Mouse (Mus musculus): Measurements from ENCODE around the gene Gps2. TPM values are rescaled to one million over a fixed set of nuclear protein-coding genes. Genes with fewer than 3 reads are reported as not detected.

The Gps2 gene
- polyA plus RNA-seq, 1 experiment from 2014 or later = 87.0 TPM

DNA sequence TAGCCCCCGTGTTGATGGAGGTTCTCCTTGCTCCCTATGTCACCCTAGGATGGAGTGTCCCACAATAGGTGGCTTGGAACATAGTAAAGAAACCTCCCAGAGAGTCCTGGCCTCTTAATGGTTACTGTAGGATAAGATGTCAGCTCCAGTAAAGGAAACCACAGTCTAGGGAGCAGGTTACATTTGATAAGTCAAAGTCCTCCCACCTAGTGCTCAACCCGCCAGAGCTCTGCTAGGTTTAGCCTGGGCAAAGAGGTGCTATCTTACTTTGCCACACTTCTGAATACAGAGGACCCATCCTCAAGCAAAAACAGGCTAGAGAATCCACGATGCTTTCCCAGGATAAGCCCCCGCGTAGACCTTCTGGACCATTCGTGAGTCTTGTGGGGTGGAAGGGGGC, 34.7 kb upstream of the Gps2 start:
- WGBS = 91% methylated on average over 6 of the region's 6 CpGs
- ATAC-seq = no peak

DNA sequence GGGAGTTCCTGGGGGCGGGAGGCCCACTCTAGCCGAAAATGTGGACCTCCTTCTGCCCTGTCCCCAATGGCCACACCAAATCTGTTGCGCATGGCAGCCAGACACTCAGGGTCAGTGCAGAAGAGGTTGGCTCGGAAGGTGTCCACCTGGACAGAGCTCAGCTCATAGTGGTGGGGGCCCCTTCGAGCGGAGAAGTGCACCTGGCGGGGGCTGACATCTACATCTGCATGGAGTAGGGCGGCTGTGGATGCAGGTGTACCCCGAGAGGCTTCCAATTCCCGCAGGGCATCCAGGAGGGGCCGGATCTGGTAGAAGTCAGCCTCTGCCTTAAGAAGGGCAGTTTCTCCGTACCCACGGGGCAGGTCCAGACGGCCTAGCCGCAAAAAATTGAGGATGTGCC, 34.0 kb upstream of the Gps2 start:
- Histone ChIP-seq H3K4me3 (replicated peaks) (0 out of 2 replicates have a peak overlapping the region, but pooled peaks have one; percentile 3), H3K27me3 (peaks cover 25% of the 10 kb centered on the region), H3K9ac (replicated peaks) (no peak overlapping the region), H3K9me3 (no peaks in the 10 kb centered on the region), H3K36me3 (no peaks in the 10 kb centered on the region), H3K4me1 (replicated peaks) (peaks cover 34% of the 10 kb centered on the region), H3K4me2 (replicated peaks) (peak overlapping the region; percentile 65; the same call in 1 of the 2 replicates), H3K27ac (no peak overlapping the region)
- WGBS = 59% methylated on average over 15 of the region's 15 CpGs
- ATAC-seq = no peak

More for the DNA sequence above, 34.7 kb upstream of the Gps2 start:
- Histone ChIP-seq H3K27me3 (peaks cover 25% of the 10 kb centered on the region), H3K9me3 (no peaks in the 10 kb centered on the region), H3K27ac (no peak overlapping the region), H3K9ac (replicated peaks) (no peak overlapping the region), H3K4me1 (replicated peaks) (peaks cover 34% of the 10 kb centered on the region), H3K4me3 (replicated peaks) (no peak overlapping the region), H3K4me2 (replicated peaks) (0 out of 2 replicates have a peak overlapping the region, but pooled peaks have one; percentile 2), H3K36me3 (no peaks in the 10 kb centered on the region)

GRCm38 (mm10) chr11:69880506-69880852, 33.2 kb upstream of the Gps2 start:
- no peaks in the 10 kb centered on the region for H3K9me3 ChIP-seq
- peak overlapping the region; percentile 44 for H3K4me3 ChIP-seq (replicated peaks)
- H3K4me2 ChIP-seq (replicated peaks) = peak overlapping the region; percentile 65
- peaks cover 25% of the 10 kb centered on the region for H3K27me3 ChIP-seq
- H3K9ac ChIP-seq (replicated peaks) = peak overlapping the region; percentile 61
- peak; percentile 35 for ATAC-seq
- no peaks in the 10 kb centered on the region for H3K36me3 ChIP-seq
- under 1% methylated on average over 18 of the region's 18 CpGs for WGBS
- peaks cover 34% of the 10 kb centered on the region for H3K4me1 ChIP-seq (replicated peaks)
- no peak overlapping the region for H3K27ac ChIP-seq

DNA sequence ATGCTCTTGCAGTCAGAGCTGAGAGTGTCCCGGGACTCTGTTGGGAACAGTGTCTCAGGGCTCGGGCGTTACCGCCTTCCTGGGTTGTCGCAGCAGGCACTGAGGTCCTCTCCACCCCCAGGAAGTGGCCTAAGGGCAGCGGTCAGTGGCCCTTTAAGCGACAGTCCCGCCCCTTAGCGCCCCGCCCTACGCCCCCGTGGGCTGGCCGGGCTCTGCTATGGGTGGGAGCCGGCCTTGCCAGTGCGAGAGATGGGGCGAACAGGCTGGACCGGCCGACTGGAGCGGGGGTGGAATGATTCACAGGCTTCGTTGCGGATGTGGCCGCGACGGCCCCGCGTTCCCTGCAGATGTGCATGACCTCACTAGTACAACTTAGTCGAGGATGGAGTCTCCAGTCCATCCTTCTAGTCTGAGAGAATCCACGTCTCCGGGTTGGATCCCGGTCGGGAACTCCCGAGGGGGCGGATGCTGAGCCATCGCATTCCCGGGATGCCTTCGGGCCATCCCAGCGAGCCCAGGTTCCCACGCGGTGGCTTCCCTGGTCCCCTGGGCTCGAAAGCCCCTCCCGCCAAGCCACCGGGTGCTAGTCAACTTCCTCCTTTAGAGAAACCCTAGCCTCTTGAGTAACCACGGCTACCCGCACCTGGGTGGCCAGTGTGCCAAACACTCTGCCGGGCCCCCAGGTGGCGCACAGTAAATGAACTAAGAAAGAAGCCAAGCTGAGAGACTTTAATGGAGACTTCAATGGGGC, 32.7 kb upstream of the Gps2 start, which contains the start of gene Kctd11:
Gene Kctd11, minus strand, starts transcription at position 554 of the 751 bp plus-strand sequence.
- under 1% methylated on average over 46 of the region's 46 CpGs for WGBS
- peak; percentile 80 for ATAC-seq
- Histone ChIP-seq H3K36me3 (no peaks in the 10 kb centered on the region), H3K27ac (no peak within 1 kb of the TSS), H3K27me3 (peaks cover 25% of the 10 kb centered on the region), H3K4me1 (replicated peaks) (peaks cover 34% of the 10 kb centered on the region), H3K9me3 (no peaks in the 10 kb centered on the region), H3K4me3 (replicated peaks) (peak within 1 kb of the TSS; percentile 44), H3K4me2 (replicated peaks) (peak within 1 kb of the TSS; percentile 65), H3K9ac (replicated peaks) (peak within 1 kb of the TSS; percentile 61)

DNA sequence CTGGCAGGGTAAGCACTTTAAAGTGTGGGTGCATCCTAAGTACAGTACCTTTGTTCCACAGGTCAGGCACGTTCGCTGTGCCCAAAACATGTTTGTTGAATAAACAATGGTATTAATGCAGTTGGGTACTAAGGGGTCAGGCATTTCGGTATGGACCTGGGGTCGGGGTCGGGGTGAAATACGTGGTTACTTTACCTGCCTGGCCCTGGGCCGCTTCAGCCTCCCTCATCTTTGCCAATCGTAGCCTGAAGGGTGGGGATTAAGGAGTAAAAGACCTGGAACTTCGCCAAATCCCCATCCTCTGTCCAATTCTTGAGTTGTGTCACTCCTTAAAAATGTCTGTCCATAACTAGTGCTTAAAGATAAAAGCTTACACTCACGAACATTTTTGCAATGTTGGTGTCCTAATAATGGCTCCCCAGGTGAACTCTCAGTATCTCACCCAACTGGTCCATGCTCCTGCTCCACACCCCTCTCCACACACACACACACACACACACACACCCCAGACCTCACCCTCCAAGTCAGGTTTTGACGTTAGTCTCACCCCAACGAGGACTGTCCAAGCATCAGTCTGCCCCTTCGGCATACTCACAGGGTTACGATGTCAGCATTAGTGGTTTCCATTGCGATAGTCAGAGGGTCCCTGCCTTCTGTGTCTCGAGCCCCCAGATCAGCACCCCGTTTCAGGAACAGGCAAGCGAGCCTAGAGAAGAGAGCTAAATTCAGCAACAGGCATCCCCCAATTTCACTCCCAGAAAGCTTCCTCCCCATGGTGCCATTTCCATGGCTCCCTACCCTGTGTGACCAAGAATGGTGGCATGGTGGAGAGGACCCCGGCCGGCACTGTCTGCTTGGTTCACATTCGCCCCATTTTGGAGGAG, 31.7 kb upstream of the Gps2 start:
- no peak overlapping the region for H3K27ac ChIP-seq
- no peak for ATAC-seq
- peaks cover 25% of the 10 kb centered on the region for H3K27me3 ChIP-seq
- WGBS = 60% methylated on average over 21 of the region's 21 CpGs
- H3K4me2 ChIP-seq (replicated peaks) = peak overlapping the region; percentile 65
- H3K4me1 ChIP-seq (replicated peaks) = peaks cover 32% of the 10 kb centered on the region
- H3K4me3 ChIP-seq (replicated peaks) = peak overlapping the region; percentile 44
- H3K9ac ChIP-seq (replicated peaks) = no peak overlapping the region
- no peaks in the 10 kb centered on the region for H3K36me3 ChIP-seq
- no peaks in the 10 kb centered on the region for H3K9me3 ChIP-seq

DNA sequence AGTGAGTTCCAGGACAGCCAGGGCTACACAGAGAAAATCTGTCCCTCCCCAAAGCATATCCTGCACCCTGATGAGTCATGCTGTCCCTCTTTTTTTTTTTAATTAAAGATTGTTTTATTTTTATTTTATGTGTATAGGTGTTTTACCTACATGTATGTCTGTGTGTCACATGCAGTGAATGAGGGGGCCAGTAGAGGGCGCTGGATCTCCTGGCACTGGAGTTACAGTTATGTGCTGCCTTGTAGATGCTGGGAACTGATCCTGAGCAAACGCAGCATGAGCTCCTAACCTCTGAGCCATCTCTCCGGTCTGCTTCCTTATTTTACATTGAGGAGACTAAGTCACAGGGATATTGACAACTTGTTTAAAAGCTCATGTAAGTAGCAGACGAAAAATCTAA, 30.6 kb upstream of the Gps2 start:
- peaks cover 22% of the 10 kb centered on the region for H3K4me1 ChIP-seq (replicated peaks)
- no peak overlapping the region for H3K4me2 ChIP-seq (replicated peaks)
- WGBS = 64% methylated on average over 4 of the region's 4 CpGs
- peaks cover 25% of the 10 kb centered on the region for H3K27me3 ChIP-seq
- H3K9ac ChIP-seq (replicated peaks) = no peak overlapping the region
- no peak overlapping the region for H3K4me3 ChIP-seq (replicated peaks)
- ATAC-seq = no peak
- H3K27ac ChIP-seq = no peak overlapping the region
- no peaks in the 10 kb centered on the region for H3K9me3 ChIP-seq
- no peaks in the 10 kb centered on the region for H3K36me3 ChIP-seq

DNA sequence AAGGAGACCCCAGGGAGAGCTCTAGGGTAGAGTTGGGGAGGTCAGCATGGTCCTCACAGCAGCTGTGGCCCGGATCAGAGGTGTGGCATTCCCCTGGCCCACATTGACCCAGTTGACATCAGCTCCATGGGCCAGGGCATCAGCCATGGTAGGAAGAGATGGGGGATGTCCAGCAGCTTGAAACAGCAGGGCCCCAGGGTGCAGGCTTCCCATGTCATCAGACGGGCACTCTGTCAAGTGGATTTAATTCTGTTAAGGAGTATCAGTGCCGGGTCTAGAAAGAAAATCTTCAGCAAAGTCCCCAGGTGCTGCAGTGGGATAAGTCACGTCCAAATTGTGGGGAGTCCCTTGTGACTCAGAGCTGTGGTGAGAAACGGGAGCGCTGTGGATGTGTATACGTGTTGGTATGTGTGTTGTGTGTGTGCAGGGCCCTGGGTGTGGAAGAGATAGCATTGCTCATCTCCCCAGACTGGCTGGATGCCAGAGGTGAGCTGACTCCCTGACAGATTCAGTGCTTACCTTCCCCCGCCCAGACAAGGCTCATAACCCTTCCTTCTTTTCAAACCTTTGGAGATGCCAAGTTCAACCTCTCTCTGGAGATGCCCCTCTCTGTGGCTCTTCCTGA, 30.0 kb upstream of the Gps2 start:
- Histone ChIP-seq H3K9ac (replicated peaks) (no peak overlapping the region), H3K4me3 (replicated peaks) (no peak overlapping the region), H3K27ac (no peak overlapping the region), H3K9me3 (no peaks in the 10 kb centered on the region), H3K4me1 (replicated peaks) (peaks cover 18% of the 10 kb centered on the region), H3K4me2 (replicated peaks) (no peak overlapping the region), H3K27me3 (peaks cover 25% of the 10 kb centered on the region), H3K36me3 (no peaks in the 10 kb centered on the region)
- 90% methylated on average over 8 of the region's 8 CpGs for WGBS
- ATAC-seq = no peak

- Histone ChIP-seq H3K27ac (no peak overlapping the region), H3K36me3 (no peaks in the 10 kb centered on the region), H3K4me2 (replicated peaks) (no peak overlapping the region), H3K9me3 (no peaks in the 10 kb centered on the region), H3K4me1 (replicated peaks) (peaks cover 15% of the 10 kb centered on the region), H3K4me3 (replicated peaks) (no peak overlapping the region), H3K9ac (replicated peaks) (no peak overlapping the region), H3K27me3 (peaks cover 25% of the 10 kb centered on the region)
- WGBS = 83% methylated on average over 9 of the region's 9 CpGs
- ATAC-seq = no peak
Measured at GRCm38 (mm10) chr11:69884240-69884639, 29.4 kb upstream of the Gps2 start.

GRCm38 (mm10) chr11:69884663-69885062, 29.0 kb upstream of the Gps2 start:
- H3K9me3 ChIP-seq = no peaks in the 10 kb centered on the region
- H3K4me3 ChIP-seq (replicated peaks) = no peak overlapping the region
- no peak overlapping the region for H3K27ac ChIP-seq
- H3K4me2 ChIP-seq (replicated peaks) = no peak overlapping the region
- no peak for ATAC-seq
- H3K36me3 ChIP-seq = no peaks in the 10 kb centered on the region
- peaks cover 21% of the 10 kb centered on the region for H3K27me3 ChIP-seq
- H3K9ac ChIP-seq (replicated peaks) = no peak overlapping the region
- peaks cover 15% of the 10 kb centered on the region for H3K4me1 ChIP-seq (replicated peaks)
- 85% methylated on average over 8 of the region's 8 CpGs for WGBS

- no peaks in the 10 kb centered on the region for H3K4me1 ChIP-seq (replicated peaks)
- H3K4me3 ChIP-seq (replicated peaks) = no peak overlapping the region
- WGBS = 77% methylated on average over 8 of the region's 8 CpGs
- H3K36me3 ChIP-seq = no peaks in the 10 kb centered on the region
- H3K4me2 ChIP-seq (replicated peaks) = no peak overlapping the region
- H3K27ac ChIP-seq = no peak overlapping the region
- ATAC-seq = no peak
- H3K9ac ChIP-seq (replicated peaks) = no peak overlapping the region
- no peaks in the 10 kb centered on the region for H3K9me3 ChIP-seq
- H3K27me3 ChIP-seq = peaks cover 7% of the 10 kb centered on the region; the same call in 1 of the 2 replicates
Measured at GRCm38 (mm10) chr11:69886907-69887635, 26.6 kb upstream of the Gps2 start.

DNA sequence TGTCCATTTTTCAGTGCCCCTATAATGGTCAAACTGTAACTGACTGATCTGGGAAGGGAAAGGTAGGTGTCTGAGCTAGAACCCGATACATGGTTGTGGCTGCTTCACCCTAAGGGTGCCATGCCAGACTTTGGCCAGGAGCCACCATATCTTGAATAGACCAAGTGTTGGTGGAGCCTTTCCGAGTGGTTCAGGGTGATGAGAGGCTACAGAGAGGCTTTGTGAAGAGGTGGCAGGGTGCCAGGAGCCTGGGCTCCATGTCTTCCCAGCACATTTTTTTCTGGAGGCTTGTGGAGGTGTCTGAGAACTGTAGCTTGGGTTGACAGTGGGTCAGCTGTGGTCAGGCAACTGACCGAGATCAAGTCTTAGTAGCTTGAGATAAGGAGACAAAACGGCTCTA, 22.2 kb upstream of the Gps2 start:
- WGBS = 81% methylated on average over 4 of the region's 4 CpGs

More for the DNA sequence above, 22.2 kb upstream of the Gps2 start:
- ATAC-seq = no peak
- no peak overlapping the region for H3K27ac ChIP-seq
- no peaks in the 10 kb centered on the region for H3K9me3 ChIP-seq
- H3K4me2 ChIP-seq (replicated peaks) = no peak overlapping the region
- H3K9ac ChIP-seq (replicated peaks) = no peak overlapping the region
- H3K4me1 ChIP-seq (replicated peaks) = no peaks in the 10 kb centered on the region
- no peaks in the 10 kb centered on the region for H3K27me3 ChIP-seq
- H3K4me3 ChIP-seq (replicated peaks) = no peak overlapping the region
- no peaks in the 10 kb centered on the region for H3K36me3 ChIP-seq
